Mouse (Mus musculus) liver, embryonic 14.5 days (tissue): ENCODE results near the gene Akt3.

ENCODE experiments used
- CTCF ChIP-seq: IDR thresholded peaks from 2 replicates; pipeline ENCODE4 v1.5.1; 2016; ENCODE audit warnings: antibody characterized with exemption, low read depth, control low read depth
- EP300 ChIP-seq: IDR thresholded peaks from 2 replicates; pipeline ENCODE4 v1.6.1; 2016; ENCODE audit warnings: antibody characterized with exemption, low read depth

GRCm38 (mm10) chr1:177038383-177038782 is 219.6 kb downstream of the Akt3 start:
- TF ChIP-seq CTCF (no peak), EP300 (no peak)
